Mouse (Mus musculus): ENCODE results near the gene Rps26.

DNA sequence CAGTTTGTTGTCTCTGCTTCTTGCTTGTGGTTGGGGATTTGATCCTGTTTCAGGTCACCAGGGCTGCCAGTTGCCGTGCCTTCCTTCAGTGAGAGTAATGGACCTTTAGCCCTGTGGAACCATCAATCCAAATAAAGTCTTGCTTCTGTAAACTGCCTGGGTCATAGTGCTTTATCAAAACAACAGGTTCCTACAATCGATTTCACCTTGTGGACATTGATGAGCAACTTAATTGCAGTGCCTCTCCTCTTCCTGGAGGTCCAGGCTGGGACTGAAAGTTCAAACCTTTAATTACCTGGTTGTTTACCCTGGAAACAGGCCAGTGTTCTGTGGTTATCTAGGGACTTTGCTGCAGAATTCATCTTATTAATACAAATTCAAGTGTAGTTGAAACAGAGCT, 28.1 kb downstream of the Rps26 start:
- TF ChIP-seq MYOD1 (IDR thresholded peaks at IDR 0.05; ENCODE audit: control insufficient read depth in 1 of 3, insufficient read length in 2 of 3, low read depth in 2 of 3) (no peak), POLR2AphosphoS2 (IDR thresholded peaks at IDR 0.05; ENCODE audit: insufficient read length, low read depth) (no peak), MYOG (IDR thresholded peaks at IDR 0.05; ENCODE audit: control insufficient read depth in 1 of 3, insufficient read depth in 1 of 3, insufficient read length in 2 of 3, low read depth in 2 of 3) (no peak), USF1 (IDR thresholded peaks at IDR 0.05; ENCODE audit: low read depth) (no peak), POLR2A (IDR thresholded peaks at IDR 0.05; ENCODE audit: insufficient read length, low read depth) (no peak), TCF12 (IDR thresholded peaks at IDR 0.05; ENCODE audit: insufficient read depth, poor library complexity, severe bottlenecking) (no peak)
